Mouse (Mus musculus) kidney, adult 2 months (tissue): Measurements from ENCODE around the gene Acap2.

ENCODE experiments used
- CTCF ChIP-seq: fragments of 200-500 bp; conservative IDR thresholded peaks from 2 replicates; pipeline ENCODE4 v1.5.1; 2011; ENCODE audit warnings: low read depth, mild to moderate bottlenecking, control low read depth, low read length, moderate library complexity, mixed read lengths; ENCODE audit not compliant: insufficient read depth, insufficient read length
- POLR2A ChIP-seq: fragments of 200-500 bp; IDR thresholded peaks from one replicate; pipeline ENCODE4 v1.6.1; 2011; ENCODE audit warnings: low read depth, low read length, control low read depth

GRCm38 (mm10) chr16:31069211-31070166 lies 131.6 kb downstream of the Acap2 start:
- no peak for TF ChIP-seq CTCF
- TF ChIP-seq POLR2A = no peak
